Mouse (Mus musculus): ENCODE results near the gene Sez6l. TPM values are rescaled to one million over a fixed set of nuclear protein-coding genes. Genes with fewer than 3 reads are reported as not detected.

Sez6l gene
- polyA plus RNA-seq, 1 experiment from 2014 or later: 4.7 TPM

- Histone ChIP-seq H3K27me3 (ENCODE audit: control insufficient read depth, insufficient read depth, low read length) (no peaks in the 10 kb centered on the region), H3K9me3 (ENCODE audit: control insufficient read depth, low read length) (no peaks in the 10 kb centered on the region), H3K9ac (ENCODE audit: low read length) (no peak overlapping the region), H3K4me2 (ENCODE audit: low read depth) (no peak overlapping the region), H3K4me3 (ENCODE audit: low read depth, low read length) (no peak overlapping the region), H3K36me3 (ENCODE audit: control insufficient read depth, insufficient read depth, low read length) (no peaks in the 10 kb centered on the region), H3K27ac (ENCODE audit: low read depth, low read length) (no peak overlapping the region), H3K4me1 (ENCODE audit: control insufficient read depth, insufficient read depth, low read length) (no peaks in the 10 kb centered on the region)
- WGBS: 67% methylated on average over 2 of the region's 2 CpGs
- ATAC-seq (ENCODE audit: insufficient read depth, low FRiP score, low TSS enrichment) (no peak), DNase-seq (ENCODE audit: low spot score) (no peak)
Measured at GRCm38 (mm10) chr5:112501384-112501783, 75.6 kb downstream of the Sez6l start.

DNA sequence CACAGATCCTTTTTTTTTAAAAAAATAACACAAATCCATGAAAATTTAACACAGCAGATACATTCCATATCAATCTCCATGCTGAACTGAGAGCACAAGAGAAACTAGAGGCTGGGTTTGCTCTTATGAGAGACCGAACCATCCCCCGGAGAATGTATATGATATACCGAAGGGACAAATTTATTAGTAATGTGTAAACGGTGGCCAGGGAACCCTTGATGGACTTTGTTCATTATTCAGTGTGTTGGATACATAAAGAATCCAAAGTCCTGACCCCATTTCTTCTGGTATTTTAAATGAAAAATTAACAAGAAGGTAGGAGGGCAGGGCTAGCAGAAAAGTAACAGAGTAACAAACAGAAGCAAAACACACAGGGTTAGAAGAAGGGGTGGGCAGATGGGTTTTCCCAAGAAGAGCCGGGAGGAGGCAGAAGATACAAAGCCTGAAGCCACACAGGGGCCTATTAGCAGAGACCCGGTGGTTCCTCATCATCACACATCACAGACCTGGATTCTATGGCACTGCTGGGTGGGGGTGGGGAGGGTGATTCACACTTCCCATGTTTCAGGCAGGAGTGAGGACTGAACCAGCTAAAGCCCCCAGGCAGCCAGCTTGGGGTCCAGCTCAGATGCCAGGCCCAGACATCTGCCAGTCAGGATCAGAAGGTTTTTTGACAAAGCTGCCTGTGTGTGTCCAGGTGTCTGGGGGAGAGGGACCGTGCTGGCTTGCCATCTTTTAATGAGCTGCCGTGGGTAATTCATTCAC, 76.9 kb downstream of the Sez6l start:
- no peaks in the 10 kb centered on the region for H3K36me3 ChIP-seq (ENCODE audit: control insufficient read depth, insufficient read depth, low read length)
- H3K9me3 ChIP-seq (ENCODE audit: control insufficient read depth, low read length): no peaks in the 10 kb centered on the region
- H3K4me1 ChIP-seq (ENCODE audit: control insufficient read depth, insufficient read depth, low read length): no peaks in the 10 kb centered on the region
- no peaks in the 10 kb centered on the region for H3K27me3 ChIP-seq (ENCODE audit: control insufficient read depth, insufficient read depth, low read length)
- no peak overlapping the region for H3K4me2 ChIP-seq (ENCODE audit: low read depth)
- no peak overlapping the region for H3K27ac ChIP-seq (ENCODE audit: low read depth, low read length)
- 57% methylated on average over 8 of the region's 8 CpGs for WGBS
- H3K9ac ChIP-seq (ENCODE audit: low read length): no peak overlapping the region
- ATAC-seq (ENCODE audit: insufficient read depth, low FRiP score, low TSS enrichment) (no peak), DNase-seq (ENCODE audit: low spot score) (no peak)
- H3K4me3 ChIP-seq (ENCODE audit: low read depth, low read length): no peak overlapping the region

- WGBS: 80% methylated on average over 13 of the region's 13 CpGs
Measured at GRCm38 (mm10) chr5:112498921-112499917, 77.8 kb downstream of the Sez6l start.

DNA sequence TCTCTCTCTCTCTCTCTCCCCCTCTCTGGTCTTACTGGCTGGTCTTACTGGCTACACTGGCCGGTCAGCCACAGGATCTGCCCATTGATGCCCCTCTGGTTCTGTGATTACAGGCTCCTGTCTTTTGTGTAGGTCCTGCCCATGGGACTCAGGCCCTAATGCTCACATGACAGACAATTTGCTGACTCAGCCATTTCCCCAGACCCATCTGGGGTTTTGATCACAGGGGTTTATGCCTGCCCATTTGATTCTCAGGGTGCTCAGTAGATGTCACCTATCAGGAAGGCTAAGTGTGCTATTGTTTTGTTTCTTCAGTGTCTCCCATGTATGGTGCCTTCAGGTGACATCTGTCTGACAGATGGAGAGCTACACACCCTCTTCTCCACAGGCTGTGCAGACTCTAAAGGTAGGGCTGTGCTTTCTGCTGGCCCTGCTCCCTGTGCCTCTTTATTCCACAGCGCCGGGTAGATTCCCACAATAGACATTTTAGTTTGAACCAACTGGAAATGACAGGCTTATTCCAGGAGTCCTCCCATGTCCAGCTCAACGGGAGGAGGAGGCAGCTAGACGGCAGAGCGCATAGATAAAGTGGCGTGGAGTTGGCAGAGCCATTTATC, 80.1 kb downstream of the Sez6l start:
- Histone ChIP-seq H3K4me3 (ENCODE audit: low read depth, low read length) (no peak overlapping the region), H3K9me3 (ENCODE audit: control insufficient read depth, low read length) (no peaks in the 10 kb centered on the region), H3K4me2 (ENCODE audit: low read depth) (no peak overlapping the region), H3K27ac (ENCODE audit: low read depth, low read length) (no peak overlapping the region), H3K4me1 (ENCODE audit: control insufficient read depth, insufficient read depth, low read length) (no peaks in the 10 kb centered on the region), H3K27me3 (ENCODE audit: control insufficient read depth, insufficient read depth, low read length) (no peaks in the 10 kb centered on the region), H3K36me3 (ENCODE audit: control insufficient read depth, insufficient read depth, low read length) (no peaks in the 10 kb centered on the region), H3K9ac (ENCODE audit: low read length) (no peak overlapping the region)
- DNase-seq (ENCODE audit: low spot score) (no peak), ATAC-seq (ENCODE audit: insufficient read depth, low FRiP score, low TSS enrichment) (no peak)
- WGBS: 90% methylated on average over 7 of the region's 7 CpGs

More at GRCm38 (mm10) chr5:112498921-112499917, 77.8 kb downstream of the Sez6l start:
- ATAC-seq (ENCODE audit: insufficient read depth, low FRiP score, low TSS enrichment) (no peak), DNase-seq (ENCODE audit: low spot score) (no peak)
- Histone ChIP-seq H3K27ac (ENCODE audit: low read depth, low read length) (no peak overlapping the region), H3K9ac (ENCODE audit: low read length) (no peak overlapping the region), H3K4me3 (ENCODE audit: low read depth, low read length) (no peak overlapping the region), H3K9me3 (ENCODE audit: control insufficient read depth, low read length) (no peaks in the 10 kb centered on the region), H3K4me1 (ENCODE audit: control insufficient read depth, insufficient read depth, low read length) (no peaks in the 10 kb centered on the region), H3K27me3 (ENCODE audit: control insufficient read depth, insufficient read depth, low read length) (no peaks in the 10 kb centered on the region), H3K36me3 (ENCODE audit: control insufficient read depth, insufficient read depth, low read length) (no peaks in the 10 kb centered on the region), H3K4me2 (ENCODE audit: low read depth) (no peak overlapping the region)

DNA sequence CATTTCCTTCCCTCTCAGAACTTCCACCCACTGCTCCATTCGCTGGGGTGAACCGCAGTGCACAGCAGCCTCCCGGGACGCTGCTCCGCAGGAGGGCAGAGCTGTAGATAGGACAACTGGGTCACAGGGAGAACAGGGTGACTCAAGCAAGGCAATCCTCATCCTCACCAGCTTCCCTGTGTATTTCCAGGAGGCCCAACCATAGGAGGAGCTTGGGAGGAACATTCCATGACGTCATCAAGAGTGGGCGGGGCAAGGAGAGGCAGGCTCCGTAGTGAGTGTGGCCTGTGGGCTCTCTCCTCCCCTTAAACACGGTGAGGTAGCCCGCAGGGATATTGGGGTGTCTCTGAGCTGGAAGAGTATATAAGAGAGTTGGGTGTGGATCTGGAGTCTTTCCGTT, 83.5 kb downstream of the Sez6l start:
- 35% methylated on average over 11 of the region's 11 CpGs for WGBS
- Histone ChIP-seq H3K27me3 (ENCODE audit: control insufficient read depth, insufficient read depth, low read length) (no peaks in the 10 kb centered on the region), H3K9ac (ENCODE audit: low read length) (no peak overlapping the region), H3K4me2 (ENCODE audit: low read depth) (no peak overlapping the region), H3K9me3 (ENCODE audit: control insufficient read depth, low read length) (no peaks in the 10 kb centered on the region), H3K27ac (ENCODE audit: low read depth, low read length) (no peak overlapping the region), H3K4me3 (ENCODE audit: low read depth, low read length) (no peak overlapping the region), H3K4me1 (ENCODE audit: control insufficient read depth, insufficient read depth, low read length) (no peaks in the 10 kb centered on the region), H3K36me3 (ENCODE audit: control insufficient read depth, insufficient read depth, low read length) (no peaks in the 10 kb centered on the region)
- DNase-seq (ENCODE audit: low spot score) (peak; percentile 70), ATAC-seq (ENCODE audit: insufficient read depth, low FRiP score, low TSS enrichment) (no peak)

GRCm38 (mm10) chr5:112491489-112491888, 85.5 kb downstream of the Sez6l start:
- Histone ChIP-seq H3K4me2 (ENCODE audit: low read depth) (no peak overlapping the region), H3K9ac (ENCODE audit: low read length) (no peak overlapping the region), H3K27me3 (ENCODE audit: control insufficient read depth, insufficient read depth, low read length) (no peaks in the 10 kb centered on the region), H3K9me3 (ENCODE audit: control insufficient read depth, low read length) (no peaks in the 10 kb centered on the region), H3K36me3 (ENCODE audit: control insufficient read depth, insufficient read depth, low read length) (no peaks in the 10 kb centered on the region), H3K27ac (ENCODE audit: low read depth, low read length) (no peak overlapping the region), H3K4me1 (ENCODE audit: control insufficient read depth, insufficient read depth, low read length) (no peaks in the 10 kb centered on the region), H3K4me3 (ENCODE audit: low read depth, low read length) (no peak overlapping the region)
- DNase-seq (ENCODE audit: low spot score) (no peak), ATAC-seq (ENCODE audit: insufficient read depth, low FRiP score, low TSS enrichment) (no peak)
- WGBS: 63% methylated on average over 11 of the region's 11 CpGs

DNA sequence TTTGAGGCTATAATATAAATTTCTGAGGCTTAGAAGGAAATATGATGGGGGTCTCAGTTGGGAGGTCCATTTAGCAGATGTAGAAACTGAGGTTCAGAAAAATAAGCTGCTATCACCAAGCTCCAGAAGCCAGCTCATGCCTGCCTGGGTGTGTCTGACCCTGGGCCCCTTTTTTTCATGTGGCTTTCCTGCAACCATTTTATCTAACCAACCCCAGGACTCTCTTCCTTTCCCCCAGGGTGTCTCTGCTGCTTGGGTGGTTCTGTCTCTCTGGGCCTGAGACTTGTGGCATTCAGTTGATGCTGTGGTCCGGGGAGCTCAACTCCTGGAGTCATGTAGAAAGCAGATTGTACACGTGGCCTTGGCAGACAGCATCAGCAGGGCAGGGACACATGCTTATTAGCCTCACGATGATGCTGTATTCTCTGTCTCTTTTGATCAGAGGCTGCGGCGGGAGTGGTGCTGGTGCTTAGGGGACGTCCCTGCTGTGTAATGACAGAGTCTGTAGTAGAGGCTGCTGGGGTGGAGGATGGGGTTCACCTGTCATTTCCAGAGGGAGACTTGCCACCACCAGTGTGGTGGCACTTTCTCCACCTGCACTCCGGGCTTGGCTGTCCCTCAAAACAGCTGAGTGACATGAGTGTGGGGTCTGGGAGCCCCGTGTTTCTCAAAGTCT, 88.7 kb downstream of the Sez6l start:
- DNase-seq (ENCODE audit: low spot score) (no peak), ATAC-seq (ENCODE audit: insufficient read depth, low FRiP score, low TSS enrichment) (no peak)
- 57% methylated on average over 8 of the region's 8 CpGs for WGBS
- Histone ChIP-seq H3K4me2 (ENCODE audit: low read depth) (no peak overlapping the region), H3K36me3 (ENCODE audit: control insufficient read depth, insufficient read depth, low read length) (no peaks in the 10 kb centered on the region), H3K4me1 (ENCODE audit: control insufficient read depth, insufficient read depth, low read length) (peaks cover 8% of the 10 kb centered on the region; the same call in 1 of the 2 replicates), H3K9me3 (ENCODE audit: control insufficient read depth, low read length) (no peaks in the 10 kb centered on the region), H3K27me3 (ENCODE audit: control insufficient read depth, insufficient read depth, low read length) (no peaks in the 10 kb centered on the region), H3K27ac (ENCODE audit: low read depth, low read length) (no peak overlapping the region), H3K4me3 (ENCODE audit: low read depth, low read length) (no peak overlapping the region), H3K9ac (ENCODE audit: low read length) (no peak overlapping the region)

- no peak overlapping the region for H3K4me3 ChIP-seq (ENCODE audit: low read depth, low read length)
- 84% methylated on average over 1 of the region's 1 CpGs for WGBS
- no peak overlapping the region for H3K27ac ChIP-seq (ENCODE audit: low read depth, low read length)
- no peaks in the 10 kb centered on the region for H3K9me3 ChIP-seq (ENCODE audit: control insufficient read depth, low read length)
- H3K27me3 ChIP-seq (ENCODE audit: control insufficient read depth, insufficient read depth, low read length): no peaks in the 10 kb centered on the region
- no peak for ATAC-seq (ENCODE audit: insufficient read depth, low FRiP score, low TSS enrichment)
- H3K36me3 ChIP-seq (ENCODE audit: control insufficient read depth, insufficient read depth, low read length): no peaks in the 10 kb centered on the region
- H3K9ac ChIP-seq (ENCODE audit: low read length): no peak overlapping the region
- DNase-seq (ENCODE audit: low spot score): no peak
- peaks cover 8% of the 10 kb centered on the region; the same call in 1 of the 2 replicates for H3K4me1 ChIP-seq (ENCODE audit: control insufficient read depth, insufficient read depth, low read length)
- H3K4me2 ChIP-seq (ENCODE audit: low read depth): no peak overlapping the region
Measured at GRCm38 (mm10) chr5:112487504-112487903, 89.5 kb downstream of the Sez6l start.
